Mouse (Mus musculus) MEL (cell line): ENCODE measurements around the gene Bcar1.

Experiments
- CTCF ChIP-seq, 3 experiments: IDR thresholded peaks in 2 of 3; conservative IDR thresholded peaks in 1 of 3; 2 replicates each; pipeline ENCODE4 v1.5.1; 2011 to 2012; ENCODE audit warnings: low read length in 3 of 3, low read depth in 2 of 3, mild to moderate bottlenecking in 2 of 3, improper control_type of control experiment in 1 of 3, inconsistent platforms in 1 of 3, mixed read lengths in 1 of 3, moderate library complexity in 1 of 3; ENCODE audit not compliant: control insufficient read depth in 1 of 3, insufficient read depth in 1 of 3, poor library complexity in 1 of 3, severe bottlenecking in 1 of 3
- GABPA ChIP-seq: IDR thresholded peaks from 2 replicates; pipeline ENCODE4 v1.6.1; 2012; ENCODE audit warnings: low read depth, mild to moderate bottlenecking, inconsistent platforms, low read length, improper control_type of control experiment, moderate library complexity
- GATA1 ChIP-seq: IDR thresholded peaks from 2 replicates; pipeline ENCODE4 v1.6.1; 2011; ENCODE audit warnings: low read depth, low read length, improper control_type of control experiment
- HCFC1 ChIP-seq: IDR thresholded peaks from 2 replicates; pipeline ENCODE4 v1.6.1; 2012; ENCODE audit warnings: low read depth, mild to moderate bottlenecking, inconsistent platforms, low read length, improper control_type of control experiment, moderate library complexity
- MXI1 ChIP-seq: IDR thresholded peaks from 2 replicates; pipeline ENCODE4 v1.6.1; 2011; ENCODE audit warnings: mild to moderate bottlenecking, low read depth, low read length, improper control_type of control experiment
- POLR2A ChIP-seq, 2 experiments: IDR thresholded peaks; 2 replicates each; pipeline ENCODE4 v1.6.1; 2011 to 2012; ENCODE audit warnings: low read length in 2 of 2, mild to moderate bottlenecking in 2 of 2, control low read depth in 1 of 2, improper control_type of control experiment in 1 of 2, low read depth in 1 of 2, moderate library complexity in 1 of 2; ENCODE audit not compliant: control insufficient read depth in 1 of 2, insufficient read depth in 1 of 2, poor library complexity in 1 of 2
- RAD21 ChIP-seq: IDR thresholded peaks from 2 replicates; pipeline ENCODE4 v1.6.1; 2011; ENCODE audit warnings: mild to moderate bottlenecking, low read depth, low read length, improper control_type of control experiment
- USF1 ChIP-seq: IDR thresholded peaks from 2 replicates; pipeline ENCODE4 v1.6.1; 2014; ENCODE audit warnings: low read depth, mild to moderate bottlenecking, inconsistent platforms, low read length, improper control_type of control experiment, moderate library complexity

DNA sequence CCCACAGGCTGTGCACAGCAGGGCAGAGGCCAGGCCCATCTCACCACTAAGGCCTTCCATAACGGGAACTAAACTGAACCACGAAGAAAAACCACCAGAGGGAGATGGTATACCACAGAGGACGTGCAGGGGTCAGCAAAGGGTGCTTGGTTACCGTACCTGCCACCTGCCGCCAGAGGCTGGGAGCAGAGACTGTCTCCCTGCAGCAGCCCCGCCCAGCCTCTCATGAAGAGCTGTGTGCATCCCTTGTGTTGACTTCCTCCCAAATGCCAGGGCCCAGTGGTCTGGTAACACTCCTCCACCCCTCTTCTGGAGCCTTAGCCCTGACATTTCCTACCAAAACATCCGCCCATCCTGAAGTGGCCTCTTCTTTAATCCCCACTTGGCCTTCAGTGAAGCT is 4.0 kb downstream of the Bcar1 start:
- no peak for TF ChIP-seq POLR2A (IDR thresholded peaks at IDR 0.05; ENCODE audit: control insufficient read depth in 1 of 2, insufficient read depth in 1 of 2, low read depth in 1 of 2, low read length in 2 of 2, poor library complexity in 1 of 2)
- TF ChIP-seq USF1: no peak
- no peak for TF ChIP-seq CTCF (IDR thresholded peaks at IDR 0.05 in 2 of 3, conservative IDR thresholded peaks at IDR 0.05 in 1 of 3; ENCODE audit: control insufficient read depth in 1 of 3, insufficient read depth in 1 of 3, low read depth in 2 of 3, low read length in 3 of 3, poor library complexity in 1 of 3, severe bottlenecking in 1 of 3)
- TF ChIP-seq MXI1: no peak
- no peak for TF ChIP-seq GABPA
- TF ChIP-seq GATA1: no peak
- no peak for TF ChIP-seq HCFC1
- TF ChIP-seq RAD21: no peak
